In genomic region chr19:6980381-6981093, GRCm38 (mm10) we compare ENCODE assay signal across 8 mouse cellular contexts. TPM values are rescaled to one million over a fixed set of nuclear protein-coding genes. Genes with fewer than 3 reads are reported as not detected.
DNase-seq lines count a peak whose midpoint lies in the region; ATAC-seq and TF ChIP-seq lines count a peak whose summit lies in the region.

Gene Fkbp2, minus strand, starts transcription at chr19:6980501.

- H3K4me1 ChIP-seq in ES-Bruce4 (ENCODE audit: control insufficient read depth, insufficient read depth, low read length): no peaks in the 10 kb centered on the region
- peaks cover 43% of the 10 kb centered on the region for H3K4me1 ChIP-seq in forebrain, embryonic 13.5 days
- peaks cover 39% of the 10 kb centered on the region for H3K4me1 ChIP-seq in liver, postnatal 0 days (ENCODE audit: insufficient read depth)
- H3K4me1 ChIP-seq in neural tube, embryonic 14.5 days (ENCODE audit: control insufficient read depth, insufficient read depth, low read length): peaks cover 31% of the 10 kb centered on the region

- H3K9ac ChIP-seq in ES-Bruce4 (ENCODE audit: low read depth, poor library complexity, severe bottlenecking): peak within 1 kb of the TSS; percentile 59
- peak within 1 kb of the TSS; percentile 73 for H3K9ac ChIP-seq in forebrain, embryonic 13.5 days
- H3K9ac ChIP-seq in liver, postnatal 0 days (replicated peaks): peak within 1 kb of the TSS; percentile 70
- H3K9ac ChIP-seq in neural tube, embryonic 14.5 days (replicated peaks; ENCODE audit: low read depth, low read length): peak within 1 kb of the TSS; percentile 64

- peak within 1 kb of the TSS; percentile 91 for H3K4me2 ChIP-seq in forebrain, embryonic 13.5 days
- peak within 1 kb of the TSS; percentile 95 for H3K4me2 ChIP-seq in liver, postnatal 0 days (ENCODE audit: low read depth, low read length)
- H3K4me2 ChIP-seq in neural tube, embryonic 14.5 days (ENCODE audit: low read depth, low read length): peak within 1 kb of the TSS; percentile 73

- no peaks in the 10 kb centered on the region for H3K9me3 ChIP-seq in ES-Bruce4 (replicated peaks; ENCODE audit: control insufficient read depth, insufficient read depth, low read length, poor library complexity, severe bottlenecking)
- no peaks in the 10 kb centered on the region for H3K9me3 ChIP-seq in forebrain, embryonic 13.5 days (replicated peaks)
- H3K9me3 ChIP-seq in liver, postnatal 0 days (ENCODE audit: low read length): no peaks in the 10 kb centered on the region
- H3K9me3 ChIP-seq in neural tube, embryonic 14.5 days (ENCODE audit: control insufficient read depth, low read length): no peaks in the 10 kb centered on the region

- H3K4me3 ChIP-seq in ES-Bruce4 (ENCODE audit: low read depth, low read length): peak within 1 kb of the TSS; percentile 85
- peak within 1 kb of the TSS; percentile 52 for H3K4me3 ChIP-seq in forebrain, embryonic 13.5 days
- peak within 1 kb of the TSS; percentile 75 for H3K4me3 ChIP-seq in liver, postnatal 0 days (ENCODE audit: low read depth, low read length)
- H3K4me3 ChIP-seq in neural tube, embryonic 14.5 days (ENCODE audit: low read depth, low read length): peak within 1 kb of the TSS; percentile 47

- intact Hi-C loops in heart, postnatal 10 days (cut with DNase I): no loop called here

- no peak for TF ChIP-seq POLR2A in ES-Bruce4 (IDR thresholded peaks at IDR 0.05; ENCODE audit: insufficient read depth, low read length)

- peak; percentile 67 for ATAC-seq in cerebellum, adult (ENCODE audit: insufficient number of reproducible peaks, low FRiP score, low TSS enrichment)
- peak; percentile 90 for ATAC-seq in forebrain, embryonic 13.5 days
- ATAC-seq in liver, postnatal 0 days: peak; percentile 81
- ATAC-seq in neural tube, embryonic 14.5 days (ENCODE audit: low read depth): peak; percentile 88

- TF ChIP-seq EP300 in ES-Bruce4 (IDR thresholded peaks at IDR 0.05; ENCODE audit: insufficient read depth, low read depth, low read length): no peak
- TF ChIP-seq EP300 in liver, postnatal 0 days (IDR thresholded peaks at IDR 0.05; ENCODE audit: low read depth): no peak

- no peak for TF ChIP-seq CTCF in ES-Bruce4 (IDR thresholded peaks at IDR 0.05; ENCODE audit: low read depth, low read length)
- no peak for TF ChIP-seq CTCF in liver, postnatal 0 days (IDR thresholded peaks at IDR 0.05; ENCODE audit: low read depth)

- 2% methylated on average over 38 of the region's 38 CpGs for WGBS in forebrain, embryonic 13.5 days
- WGBS in large intestine, adult 2 months: 1% methylated on average over 38 of the region's 38 CpGs
- WGBS in liver, postnatal 0 days (ENCODE audit: insufficient replicate concordance): 1% methylated on average over 38 of the region's 38 CpGs
- 2% methylated on average over 38 of the region's 38 CpGs for WGBS in neural tube, embryonic 14.5 days

- H3K27ac ChIP-seq in ES-Bruce4 (ENCODE audit: insufficient read depth, low read length): peak within 1 kb of the TSS; percentile 12; the same call in 1 of the 2 replicates
- H3K27ac ChIP-seq in forebrain, embryonic 13.5 days: peak within 1 kb of the TSS; percentile 86
- peak within 1 kb of the TSS; percentile 93 for H3K27ac ChIP-seq in liver, postnatal 0 days (ENCODE audit: low read depth)
- H3K27ac ChIP-seq in neural tube, embryonic 14.5 days (ENCODE audit: low read depth, low read length): peak within 1 kb of the TSS; percentile 89

- peaks cover 26% of the 10 kb centered on the region for H3K36me3 ChIP-seq in ES-Bruce4 (ENCODE audit: control insufficient read depth, insufficient read depth, low read length, poor library complexity, severe bottlenecking)
- H3K36me3 ChIP-seq in forebrain, embryonic 13.5 days (ENCODE audit: poor library complexity, severe bottlenecking): peaks cover 42% of the 10 kb centered on the region
- peaks cover 23% of the 10 kb centered on the region for H3K36me3 ChIP-seq in liver, postnatal 0 days (replicated peaks; ENCODE audit: insufficient read depth, low read length)
- peaks cover 21% of the 10 kb centered on the region for H3K36me3 ChIP-seq in neural tube, embryonic 14.5 days (ENCODE audit: control insufficient read depth, insufficient read depth, low read length)

- peak; percentile 99 to 100 for DNase-seq in heart, postnatal 10 days
- peak; percentile 98 for DNase-seq in large intestine, adult 2 months (ENCODE audit: low read depth, low spot score)
- peak; percentile 99 for DNase-seq in liver, postnatal 0 days
- DNase-seq in testis, postnatal 14 days (ENCODE audit: low spot score): peak; percentile 98

- H3K27me3 ChIP-seq in ES-Bruce4 (ENCODE audit: control insufficient read depth, insufficient read depth, low read length, poor library complexity, severe bottlenecking): no peaks in the 10 kb centered on the region
- H3K27me3 ChIP-seq in forebrain, embryonic 13.5 days: no peaks in the 10 kb centered on the region
- H3K27me3 ChIP-seq in liver, postnatal 0 days (ENCODE audit: insufficient read depth, low read length): no peaks in the 10 kb centered on the region
- H3K27me3 ChIP-seq in neural tube, embryonic 14.5 days (ENCODE audit: control insufficient read depth, insufficient read depth, low read length): no peaks in the 10 kb centered on the region

RNA-seq across cellular contexts. Expression of gene Fkbp2, which starts in this region (rescaled TPM):
- 40.4 and 45.5 TPM in 2 replicates for polyA plus RNA-seq in ES-Bruce4 (2011; ENCODE audit: insufficient read depth, insufficient read length, low read depth, missing spikeins)
- 86.9 and 97.9 TPM in 2 replicates for polyA plus RNA-seq in forebrain, embryonic 13.5 days (2015; fragmentation: Nextera tagmentation; extraction: Ambion mirVana)
- 10 to 100 TPM; 14.7 to 19.0 TPM for total RNA-seq in heart, postnatal 10 days (2021)
- polyA plus RNA-seq in large intestine, adult 2 months (2012; rRNA removed): 63.9 and 76.9 TPM in 2 replicates
- 78.5 and 79.0 TPM in 2 replicates for polyA plus RNA-seq in liver, postnatal 0 days (2015; fragmentation: Nextera tagmentation; extraction: Ambion mirVana)
- 93.0 and 119 TPM in 2 replicates for polyA plus RNA-seq in neural tube, embryonic 14.5 days (2014; fragmentation: Nextera tagmentation; extraction: Ambion mirVana)

Comparison
In these comparisons a context has a peak if more than half of its experiments do, and no peak if none do; other contexts are left out.
1. Peak in every context shown above with its lines: DNase-seq, ATAC-seq, H3K4me3 ChIP-seq and H3K27ac ChIP-seq.
2. H3K27ac ChIP-seq: peak in every context shown above with its lines; median percentile 93 in liver, postnatal 0 days; 89 in neural tube, embryonic 14.5 days; 86 in forebrain, embryonic 13.5 days; 12 in ES-Bruce4.